Mouse (Mus musculus): ENCODE measurements at regions not wholly inside any gene's neighbourhood (a gene's known extent, or its start where the extent isn't known, plus 50 kb on each side); places are given as distances from the start of the nearest gene placed in this dataset.
A peak's percentile ranks its signal among the peaks of the same experiment; 100 is the strongest.

DNA sequence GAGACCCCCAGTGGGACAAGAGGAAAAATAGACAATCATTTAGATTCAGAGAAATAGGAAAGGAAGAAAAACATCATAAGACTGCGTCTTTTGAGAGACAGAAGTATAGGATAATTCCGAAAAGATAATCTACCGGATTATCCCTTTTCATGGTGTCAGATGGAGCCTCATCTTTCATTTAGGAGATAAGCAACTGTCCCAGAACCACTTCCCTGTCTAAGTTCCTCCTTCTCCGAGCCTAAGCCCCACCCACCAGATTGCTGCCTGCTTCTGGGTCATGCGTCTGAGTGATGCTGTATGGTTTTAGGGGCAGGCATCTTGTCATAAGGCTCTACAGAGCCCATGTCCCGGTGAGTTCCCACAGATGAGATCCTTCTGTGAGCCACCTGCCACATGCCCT, 232.3 kb upstream of the Gm5148 start:
- intact Hi-C loops (cut with DNase I): loop anchor here (10.0 kb wide), 1 partner anchor 482 kb away; no protein-coding TSS in a partner anchor
- no peak for DNase-seq

DNA sequence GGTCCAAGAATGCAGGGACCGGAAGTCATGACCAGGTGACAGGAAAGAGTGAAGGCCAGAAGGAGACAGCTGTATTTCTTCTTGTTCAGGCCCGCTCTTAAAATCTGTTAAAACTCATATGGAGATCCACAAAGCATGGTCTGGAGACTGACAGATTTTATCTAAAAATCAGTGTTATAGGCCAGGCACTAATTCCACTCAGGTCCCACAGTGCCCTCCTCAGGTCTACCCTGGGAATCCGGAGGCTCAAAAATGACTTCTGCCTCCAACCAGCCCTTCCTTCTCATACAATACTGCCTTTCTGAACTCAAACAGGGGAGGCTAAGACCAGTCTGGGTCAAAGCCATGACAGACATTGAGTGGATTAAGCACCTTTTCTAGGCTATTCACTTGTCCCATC, 228.6 kb upstream of the Gm5148 start:
- intact Hi-C loops (cut with DNase I): loop anchor here (2.0 to 10.0 kb wide), 2 partner anchors 312 to 478 kb away; no protein-coding TSS in a partner anchor
- DNase-seq: peak; percentile 36 to 57

DNA sequence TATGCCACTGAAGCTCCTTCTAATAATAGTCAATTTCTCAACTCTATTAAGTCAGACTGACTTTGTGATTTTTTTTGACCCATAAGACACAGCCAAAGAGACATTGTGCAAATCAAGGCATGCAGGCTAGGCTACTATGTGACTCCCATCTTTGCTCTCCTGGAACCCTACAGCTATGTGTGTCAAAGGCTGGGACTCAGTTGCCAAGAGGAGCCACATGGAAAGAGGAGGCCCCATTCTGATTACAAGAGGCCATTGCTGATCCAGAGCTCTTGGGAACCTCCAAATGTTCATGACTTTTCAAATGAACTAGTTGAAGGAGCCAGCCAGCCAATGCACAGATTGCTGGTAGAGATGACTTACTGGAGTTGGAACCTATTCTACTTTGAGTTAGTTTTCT, 228.0 kb upstream of the Gm5148 start:
- DNase-seq: no peak
- intact Hi-C loops (cut with DNase I): loop anchor here (2.0 to 10.0 kb wide), 2 partner anchors 311 to 477 kb away; no protein-coding TSS in a partner anchor

DNA sequence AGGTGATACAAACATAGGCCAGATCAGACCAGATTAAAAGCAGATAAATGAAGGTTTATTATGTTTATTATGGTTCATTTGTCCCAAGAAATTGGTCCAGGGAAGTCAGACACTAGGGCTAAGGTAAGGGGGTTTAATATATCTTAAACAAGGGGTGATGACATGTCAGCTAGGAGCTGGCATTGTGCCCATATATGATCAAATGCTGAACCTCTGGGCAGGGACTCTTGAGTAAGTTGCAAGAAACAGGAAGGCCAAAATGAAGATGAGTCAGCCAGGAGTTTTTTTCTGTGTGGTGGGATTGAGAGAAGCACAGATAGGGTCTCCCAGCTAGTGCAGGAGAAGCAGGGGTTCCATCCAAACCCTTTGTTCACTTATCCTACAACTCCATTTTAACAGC, 219.4 kb upstream of the Gm5148 start:
- intact Hi-C loops (cut with DNase I): no loop called here
- DNase-seq: no peak

DNA sequence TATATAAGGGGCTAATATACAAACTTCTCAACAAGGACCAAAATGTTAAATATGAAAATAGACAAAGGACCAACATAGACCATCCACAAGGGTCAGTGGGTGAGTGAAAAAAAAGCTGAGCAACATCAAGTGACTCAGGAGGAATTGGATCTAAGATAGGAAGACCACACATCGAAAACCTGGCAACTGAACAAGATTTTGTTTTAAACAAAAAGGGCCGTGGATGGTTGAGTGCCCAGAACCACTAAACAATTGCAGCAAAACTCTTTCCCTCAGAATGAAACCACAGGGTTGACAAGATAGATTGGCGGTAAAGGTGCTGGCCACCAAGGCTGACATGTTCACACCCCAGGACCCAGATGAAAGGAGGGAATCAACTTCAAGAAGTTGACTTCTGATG, 215.7 kb upstream of the Gm5148 start:
- DNase-seq: no peak
- intact Hi-C loops (cut with DNase I): no loop called here

DNA sequence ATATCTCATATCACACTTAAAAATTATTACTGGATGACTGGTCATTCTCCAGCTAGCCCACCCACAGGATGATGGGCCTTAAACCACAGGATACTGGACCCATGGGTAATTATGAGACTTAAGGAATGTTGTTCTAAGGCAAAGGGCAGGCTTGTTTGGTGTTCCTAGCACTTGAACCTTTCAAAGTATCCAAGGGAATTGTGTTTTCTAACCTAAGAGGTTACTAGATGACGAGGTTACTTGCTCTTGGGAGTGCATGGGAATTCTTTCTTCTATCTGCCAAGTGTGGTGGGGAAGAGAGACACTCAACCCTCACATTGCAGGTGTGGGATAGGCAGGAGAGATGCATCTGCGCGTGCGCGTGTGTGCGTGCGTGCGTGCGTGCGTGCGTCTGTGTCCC, 214.6 kb upstream of the Gm5148 start:
- intact Hi-C loops (cut with DNase I): loop anchor here (5.0 kb wide), 3 partner anchors 38 to 297 kb away; no protein-coding TSS in a partner anchor
- no peak for DNase-seq

DNA sequence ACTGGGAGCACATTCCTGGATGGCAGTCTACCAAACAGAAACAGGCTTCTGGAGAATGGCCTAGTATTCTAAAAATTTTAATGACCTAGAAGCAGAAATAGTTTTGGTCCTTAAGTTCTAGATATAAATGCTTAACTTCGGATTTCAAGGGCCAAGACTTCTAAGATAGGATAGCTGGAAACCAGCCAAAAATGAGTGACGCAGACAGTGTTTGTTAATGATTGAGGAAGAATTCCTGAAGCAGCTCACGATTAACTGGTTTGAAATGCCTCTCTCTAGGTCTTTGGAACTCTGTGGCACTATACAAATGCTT, 213.9 kb upstream of the Gm5148 start:
- intact Hi-C loops (cut with DNase I): loop anchor here (5.0 kb wide), 3 partner anchors 39 to 296 kb away; no protein-coding TSS in a partner anchor
- DNase-seq: peak; percentile 12 to 50

DNA sequence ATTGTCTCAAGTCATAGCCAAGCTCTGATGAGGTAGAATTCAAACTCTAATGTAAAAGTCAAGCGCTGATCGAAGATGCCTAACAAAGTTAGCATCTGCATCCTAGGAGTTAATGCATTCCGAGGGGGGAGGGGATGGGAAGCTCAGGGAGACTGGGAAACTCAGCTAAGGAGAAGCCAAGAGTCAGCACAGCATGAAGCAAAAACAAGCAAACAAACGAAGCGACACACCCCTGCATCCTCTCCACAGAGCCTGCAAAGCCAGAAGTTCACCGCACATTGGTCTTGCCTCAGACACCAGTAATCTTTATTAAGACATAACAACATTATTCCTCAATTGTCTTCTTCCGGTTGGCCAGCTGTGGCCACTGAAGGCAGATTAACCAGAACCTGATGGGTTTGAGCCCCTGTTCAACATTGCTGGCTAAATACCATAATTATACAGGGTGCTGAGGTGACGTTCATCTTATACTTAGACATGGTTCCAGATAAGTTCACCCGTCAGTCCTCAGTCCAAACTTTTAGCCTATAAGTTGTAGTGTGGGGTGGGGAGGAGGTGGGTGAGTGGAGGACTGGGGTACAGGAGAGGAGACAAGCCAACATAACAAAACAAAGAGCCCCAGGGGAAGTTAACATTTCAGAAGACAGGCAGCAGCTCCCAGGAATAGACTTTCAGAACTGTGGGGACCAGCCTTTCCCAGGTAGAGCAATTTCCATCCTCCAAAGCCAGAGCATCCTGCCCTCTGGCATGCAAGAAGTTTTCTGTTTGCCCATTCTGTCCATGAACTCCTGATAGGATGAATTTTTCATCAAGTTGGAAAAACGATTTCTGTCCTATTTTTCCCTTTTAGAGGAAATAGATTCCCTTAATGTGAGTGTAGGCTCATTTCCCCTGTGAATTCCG, 213.3 kb upstream of the Gm5148 start:
- intact Hi-C loops (cut with DNase I): loop anchor here (5.0 kb wide), 3 partner anchors 40 to 295 kb away; no protein-coding TSS in a partner anchor
- DNase-seq: peak in 1 of 2 experiments; percentile 21

GRCm38 (mm10) chr3:37936251-37936931, 212.1 kb upstream of the Gm5148 start:
- no peak for DNase-seq
- intact Hi-C loops (cut with DNase I): loop anchor here (5.0 kb wide), 3 partner anchors 41 to 294 kb away; no protein-coding TSS in a partner anchor

GRCm38 (mm10) chr3:37934905-37935708, 210.8 kb upstream of the Gm5148 start:
- intact Hi-C loops (cut with DNase I): loop anchor here (5.0 kb wide), 3 partner anchors 42 to 293 kb away; no protein-coding TSS in a partner anchor

DNA sequence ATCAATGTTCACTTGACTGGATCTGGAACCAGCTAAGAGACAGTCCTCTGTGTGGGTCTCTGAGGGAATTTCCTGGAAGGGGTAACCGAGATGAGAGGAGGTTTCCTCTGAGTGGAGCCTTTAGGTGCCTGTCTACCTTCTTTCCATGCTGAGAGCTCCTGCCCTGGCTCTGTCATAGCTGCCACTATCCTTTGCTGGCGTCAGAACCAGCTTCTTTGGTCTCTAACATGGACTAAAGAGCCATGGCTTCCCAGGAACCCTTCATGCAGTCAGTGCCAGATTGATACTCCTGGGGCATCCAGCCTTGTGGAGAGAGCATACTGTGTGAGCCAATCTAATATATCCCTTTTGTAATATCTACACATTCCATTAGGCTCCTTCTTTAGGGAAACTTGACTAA, 209.9 kb upstream of the Gm5148 start:
- intact Hi-C loops (cut with DNase I): no loop called here
- no peak for DNase-seq

More at GRCm38 (mm10) chr3:37934905-37935708, 210.8 kb upstream of the Gm5148 start:
- peak; percentile 50 to 57 for DNase-seq

- DNase-seq: no peak
- intact Hi-C loops (cut with DNase I): no loop called here
Measured at GRCm38 (mm10) chr3:37928731-37929130, 204.4 kb upstream of the Gm5148 start.

DNA sequence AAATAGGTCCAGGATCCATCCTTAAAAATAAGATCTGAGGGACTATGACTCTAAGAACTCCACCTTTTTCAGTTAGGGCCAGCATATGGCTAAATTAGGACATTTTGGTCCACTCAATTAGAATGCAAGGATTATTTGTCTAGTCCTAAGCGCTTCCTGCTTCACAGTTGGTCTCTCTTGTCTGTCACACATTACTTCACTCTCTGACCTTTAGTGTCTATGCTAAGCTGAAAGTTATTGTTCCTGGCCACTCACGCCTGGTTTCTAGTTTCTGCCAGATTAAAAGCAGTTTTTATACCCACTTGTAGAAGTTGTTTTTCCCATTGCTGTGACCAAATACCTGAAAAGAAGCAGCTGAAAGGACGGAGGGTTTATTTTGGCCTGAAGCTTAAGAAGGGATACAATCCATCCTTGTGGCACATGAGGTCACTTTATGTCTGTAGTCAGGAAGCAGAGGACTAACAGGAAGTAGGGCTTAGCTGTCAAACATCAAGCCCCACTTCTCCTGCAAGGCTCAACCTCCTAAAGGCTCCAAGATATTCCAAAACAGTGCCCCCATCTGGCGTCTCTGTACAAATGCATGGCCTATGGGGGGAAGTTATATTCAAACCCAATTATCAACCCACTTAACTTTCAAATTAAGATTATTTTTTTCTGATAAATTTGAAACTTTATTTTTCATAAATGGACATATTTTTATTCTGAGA, 195.3 kb upstream of the Gm5148 start:
- intact Hi-C loops (cut with DNase I): no loop called here
- peak in 1 of 2 experiments; percentile 18 for DNase-seq

DNA sequence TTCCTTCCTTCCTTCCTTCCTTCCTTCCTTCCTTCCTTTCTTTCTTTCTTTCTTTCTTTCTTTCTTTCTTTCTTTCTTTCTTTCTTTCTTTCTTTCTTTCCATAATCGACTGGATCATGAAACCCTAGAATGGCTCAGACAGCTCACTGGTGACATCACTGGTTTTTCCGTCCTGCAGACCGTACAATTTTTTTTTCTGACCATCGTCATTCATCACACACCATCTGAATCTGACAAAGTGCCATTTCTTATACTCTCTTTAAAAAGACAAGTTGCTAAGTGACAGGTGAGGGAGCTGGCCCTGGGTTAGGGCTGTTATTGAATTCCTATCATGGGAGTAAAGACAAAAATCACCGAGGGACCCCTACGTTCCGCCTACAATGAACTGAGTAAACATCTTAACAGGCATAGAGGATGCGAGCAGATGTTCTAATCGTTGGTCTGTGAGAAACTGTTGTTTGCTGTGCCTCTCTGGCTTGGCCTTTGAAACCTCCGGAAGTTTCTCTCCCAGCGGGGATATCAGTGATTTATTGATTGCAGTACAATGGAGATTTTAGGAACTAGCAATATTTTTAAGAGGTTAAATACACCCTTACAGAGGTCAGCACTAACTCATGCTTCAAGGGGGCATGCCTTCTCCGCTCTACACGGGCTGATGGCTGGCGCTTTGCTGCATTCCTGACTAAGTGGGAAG, 192.6 kb upstream of the Gm5148 start:
- intact Hi-C loops (cut with DNase I): no loop called here
- DNase-seq: peak in 1 of 2 experiments; percentile 22

- no peak for DNase-seq
- intact Hi-C loops (cut with DNase I): no loop called here
Measured at GRCm38 (mm10) chr3:37916281-37916680, 192.0 kb upstream of the Gm5148 start.

GRCm38 (mm10) chr3:37915673-37916072, 191.4 kb upstream of the Gm5148 start:
- intact Hi-C loops (cut with DNase I): no loop called here
- DNase-seq: no peak

GRCm38 (mm10) chr3:37914136-37914535, 189.8 kb upstream of the Gm5148 start:
- no peak for DNase-seq
- intact Hi-C loops (cut with DNase I): no loop called here

GRCm38 (mm10) chr3:37909821-37910220, 185.5 kb upstream of the Gm5148 start:
- intact Hi-C loops (cut with DNase I): no loop called here
- no peak for DNase-seq

DNA sequence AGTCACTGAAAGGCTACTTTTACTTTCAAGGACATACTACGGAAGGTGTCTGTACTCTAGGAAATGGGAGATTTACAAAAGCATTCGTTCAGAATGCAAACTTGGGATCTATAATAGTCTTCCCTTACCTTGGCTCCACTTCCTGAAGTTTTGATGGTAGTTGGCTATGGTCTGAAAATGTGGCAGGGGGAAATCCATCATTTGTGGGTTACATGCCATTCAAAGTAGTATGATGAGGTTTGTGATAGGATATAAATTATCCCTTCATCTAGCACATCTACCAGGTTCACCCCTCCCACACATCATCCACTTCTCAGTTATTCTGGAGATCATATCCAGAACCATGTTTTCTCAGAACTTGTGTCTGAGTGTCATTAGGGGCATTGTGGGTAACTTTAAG, 184.7 kb upstream of the Gm5148 start:
- intact Hi-C loops (cut with DNase I): no loop called here

More for the DNA sequence above, 184.7 kb upstream of the Gm5148 start:
- DNase-seq: no peak
